Mouse (Mus musculus) heart, postnatal 36 days (tissue): ENCODE data around the gene Epha10. TPM values are rescaled to one million over a fixed set of nuclear protein-coding genes. Genes with fewer than 3 reads are reported as not detected.

ENCODE experiments used
- DNase-seq, 2 experiments: peaks; one replicate each; pipeline ENCODE4 v3.0.0; 2021 to 2022
- intact Hi-C: fragments of 180-260 bp; cut with DNase I; formaldehyde crosslinking; loops from one replicate; pipeline ENCODE4 v1.15.1; 2025
- total RNA-seq, 2 experiments: library from RNA; stranded (reverse); gene quantifications; 2 replicates each; pipeline ENCODE4 v1.2.3; 2021

Epha10 gene
- total RNA-seq: not detected

GRCm38 (mm10) chr4:124880599-124880998, at the start of gene Epha10:
Epha10 (plus strand) TSS chr4:124880899.
- no peak for DNase-seq
- intact Hi-C loops: no loop called here

- no peak for DNase-seq
- intact Hi-C loops: no loop called here
These were observed 47.9 kb upstream of the Epha10 start for GRCm38 (mm10) chr4:124832796-124833195.

- intact Hi-C loops: no loop called here
- no peak for DNase-seq
These were observed 42.5 kb upstream of the Epha10 start for GRCm38 (mm10) chr4:124838035-124838700.

- no peak for DNase-seq
- intact Hi-C loops: no loop called here
These were observed 39.7 kb upstream of the Epha10 start for GRCm38 (mm10) chr4:124840998-124841397.

- peak in 1 of 2 experiments; percentile 20 for DNase-seq
These were observed 37.2 kb upstream of the Epha10 start for GRCm38 (mm10) chr4:124843493-124843892.

GRCm38 (mm10) chr4:124847573-124847972, 33.1 kb upstream of the Epha10 start:
- DNase-seq: peak; percentile 77 to 84
- intact Hi-C loops: loop anchor here (1.0 to 2.0 kb wide), 2 partner anchors 45 to 133 kb away; partner anchors contain the start of genes Mtf1 and Sf3a3

More at GRCm38 (mm10) chr4:124843493-124843892, 37.2 kb upstream of the Epha10 start:
- intact Hi-C loops: no loop called here

GRCm38 (mm10) chr4:124849631-124850260, 31.0 kb upstream of the Epha10 start:
- intact Hi-C loops: loop anchor here (2.0 to 10.0 kb wide), 3 partner anchors 87 to 215 kb away; partner anchors contain the start of genes 9930104L06Rik, Dnali1 and Snip1
- peak; percentile 34 to 44 for DNase-seq

- DNase-seq: peak; percentile 94 to 96
- intact Hi-C loops: loop anchor here (2.0 to 10.0 kb wide), 3 partner anchors 86 to 214 kb away; partner anchors contain the start of genes 9930104L06Rik, Dnali1 and Snip1
These were observed 30.3 kb upstream of the Epha10 start, which contains the start of gene Yrdc for GRCm38 (mm10) chr4:124850261-124850913. Yrdc (plus strand) TSS chr4:124850679.

GRCm38 (mm10) chr4:124850933-124851658, 29.6 kb upstream of the Epha10 start, which contains the start of gene 1110065P20Rik:
1110065P20Rik (minus strand) TSS chr4:124851196.
- peak; percentile 73 to 77 for DNase-seq
- intact Hi-C loops: loop anchor here (2.0 to 10.0 kb wide), 3 partner anchors 86 to 214 kb away; partner anchors contain the start of genes 9930104L06Rik, Dnali1 and Snip1

GRCm38 (mm10) chr4:124856294-124856693, 24.4 kb upstream of the Epha10 start:
- DNase-seq: no peak
- intact Hi-C loops: loop anchor here (10.0 kb wide), 1 partner anchor 209 kb away; the partner anchor contains the start of genes Dnali1 and Snip1

GRCm38 (mm10) chr4:124858370-124858769, 22.3 kb upstream of the Epha10 start:
- intact Hi-C loops: loop anchor here (10.0 kb wide), 1 partner anchor 206 kb away; the partner anchor contains the start of genes Dnali1 and Snip1
- DNase-seq: no peak

- DNase-seq: peak; percentile 59 to 74
- intact Hi-C loops: no loop called here
These were observed 20.3 kb upstream of the Epha10 start for GRCm38 (mm10) chr4:124860446-124860845.

GRCm38 (mm10) chr4:124861283-124862188, 19.2 kb upstream of the Epha10 start, which contains the start of gene Maneal:
Maneal (minus strand) TSS chr4:124862171.
- intact Hi-C loops: no loop called here
- no peak for DNase-seq

GRCm38 (mm10) chr4:124872719-124873118, 8.0 kb upstream of the Epha10 start:
- intact Hi-C loops: no loop called here
- no peak for DNase-seq

- intact Hi-C loops: no loop called here
These were observed 726 bp downstream of the Epha10 start for GRCm38 (mm10) chr4:124881341-124881908.

GRCm38 (mm10) chr4:124882151-124882729, 1.5 kb downstream of the Epha10 start:
- intact Hi-C loops: no loop called here
- peak in 1 of 2 experiments; percentile 25 for DNase-seq

More at GRCm38 (mm10) chr4:124881341-124881908, 726 bp downstream of the Epha10 start:
- DNase-seq: no peak

GRCm38 (mm10) chr4:124888702-124889101, 8.0 kb downstream of the Epha10 start:
- DNase-seq: no peak
- intact Hi-C loops: no loop called here

GRCm38 (mm10) chr4:124889935-124890334, 9.2 kb downstream of the Epha10 start:
- no peak for DNase-seq
- intact Hi-C loops: no loop called here
